Mouse (Mus musculus): ENCODE results near the gene Olfr221. TPM values are rescaled to one million over a fixed set of nuclear protein-coding genes. Genes with fewer than 3 reads are reported as not detected.
A peak's percentile ranks its signal among the peaks of the same experiment; 100 is the strongest.

Olfr221 gene
- polyA plus RNA-seq, 1 experiment, result not detected

GRCm38 (mm10) chr14:52043446-52043845 lies 1.2 kb upstream of the Olfr221 start:
- Histone ChIP-seq H3K4me3 (replicated peaks) (no peak overlapping the region), H3K9me3 (no peaks in the 10 kb centered on the region), H3K27me3 (replicated peaks) (peaks cover 4% of the 10 kb centered on the region), H3K4me1 (peaks cover 46% of the 10 kb centered on the region), H3K36me3 (replicated peaks; ENCODE audit: low read length) (no peaks in the 10 kb centered on the region)
- TF ChIP-seq GATA1 (IDR thresholded peaks at IDR 0.05; ENCODE audit: borderline replicate concordance, low read length) (no peak), FLI1 (IDR thresholded peaks at IDR 0.05; ENCODE audit: low read length) (no peak)

GRCm38 (mm10) chr14:52039332-52039731 lies 2.9 kb downstream of the Olfr221 start:
- Histone ChIP-seq H3K4me1 (peaks cover 21% of the 10 kb centered on the region), H3K36me3 (replicated peaks; ENCODE audit: low read length) (no peaks in the 10 kb centered on the region), H3K4me3 (replicated peaks) (no peak overlapping the region), H3K27me3 (replicated peaks) (peaks cover 10% of the 10 kb centered on the region), H3K9me3 (peaks cover 5% of the 10 kb centered on the region; the same call in 1 of the 2 replicates)
- TF ChIP-seq FLI1 (IDR thresholded peaks at IDR 0.05; ENCODE audit: low read length), result no peak
- no peak for TF ChIP-seq GATA1 (IDR thresholded peaks at IDR 0.05; ENCODE audit: borderline replicate concordance, low read length)

GRCm38 (mm10) chr14:52035926-52036325 lies 6.3 kb downstream of the Olfr221 start:
- H3K27me3 ChIP-seq (replicated peaks), result peaks cover 8% of the 10 kb centered on the region
- TF ChIP-seq GATA1 (IDR thresholded peaks at IDR 0.05; ENCODE audit: borderline replicate concordance, low read length) (no peak), FLI1 (IDR thresholded peaks at IDR 0.05; ENCODE audit: low read length) (no peak)
- H3K4me3 ChIP-seq (replicated peaks), result no peak overlapping the region
- no peaks in the 10 kb centered on the region for H3K36me3 ChIP-seq (replicated peaks; ENCODE audit: low read length)
- no peaks in the 10 kb centered on the region for H3K4me1 ChIP-seq
- peaks cover 6% of the 10 kb centered on the region; the same call in 1 of the 2 replicates for H3K9me3 ChIP-seq

- Histone ChIP-seq H3K9me3 (peaks cover 3% of the 10 kb centered on the region; the same call in 1 of the 2 replicates), H3K4me1 (peaks cover 38% of the 10 kb centered on the region), H3K27me3 (replicated peaks) (no peaks in the 10 kb centered on the region), H3K36me3 (replicated peaks; ENCODE audit: low read length) (no peaks in the 10 kb centered on the region), H3K4me3 (replicated peaks) (no peak overlapping the region)
- TF ChIP-seq GATA1 (IDR thresholded peaks at IDR 0.05; ENCODE audit: borderline replicate concordance, low read length), result no peak
- TF ChIP-seq FLI1 (IDR thresholded peaks at IDR 0.05; ENCODE audit: low read length), result no peak
These were observed 15.9 kb downstream of the Olfr221 start for GRCm38 (mm10) chr14:52026342-52026741.

- H3K4me3 ChIP-seq (replicated peaks), result no peak overlapping the region
- H3K9me3 ChIP-seq, result peaks cover 3% of the 10 kb centered on the region; the same call in 1 of the 2 replicates
- H3K36me3 ChIP-seq (replicated peaks; ENCODE audit: low read length), result no peaks in the 10 kb centered on the region
- H3K27me3 ChIP-seq (replicated peaks), result no peaks in the 10 kb centered on the region
- TF ChIP-seq FLI1 (IDR thresholded peaks at IDR 0.05; ENCODE audit: low read length) (no peak), GATA1 (IDR thresholded peaks at IDR 0.05; ENCODE audit: borderline replicate concordance, low read length) (no peak)
- peaks cover 51% of the 10 kb centered on the region for H3K4me1 ChIP-seq
These were observed 18.1 kb downstream of the Olfr221 start for GRCm38 (mm10) chr14:52024133-52024532.

GRCm38 (mm10) chr14:52022709-52023459 lies 19.4 kb downstream of the Olfr221 start:
- Histone ChIP-seq H3K4me1 (peaks cover 60% of the 10 kb centered on the region), H3K36me3 (replicated peaks; ENCODE audit: low read length) (peaks cover 7% of the 10 kb centered on the region), H3K4me3 (replicated peaks) (peak overlapping the region; percentile 86), H3K27me3 (replicated peaks) (no peaks in the 10 kb centered on the region), H3K9me3 (no peaks in the 10 kb centered on the region)
- TF ChIP-seq GATA1 (IDR thresholded peaks at IDR 0.05; ENCODE audit: borderline replicate concordance, low read length), result no peak
- TF ChIP-seq FLI1 (IDR thresholded peaks at IDR 0.05; ENCODE audit: low read length), result no peak

- Histone ChIP-seq H3K27me3 (replicated peaks) (no peaks in the 10 kb centered on the region), H3K9me3 (no peaks in the 10 kb centered on the region), H3K4me3 (replicated peaks) (peak overlapping the region; percentile 86), H3K36me3 (replicated peaks; ENCODE audit: low read length) (peaks cover 7% of the 10 kb centered on the region), H3K4me1 (peaks cover 64% of the 10 kb centered on the region)
- TF ChIP-seq FLI1 (IDR thresholded peaks at IDR 0.05; ENCODE audit: low read length) (no peak), GATA1 (IDR thresholded peaks at IDR 0.05; ENCODE audit: borderline replicate concordance, low read length) (no peak)
These were observed 20.0 kb downstream of the Olfr221 start for GRCm38 (mm10) chr14:52022244-52022708.

- H3K9me3 ChIP-seq, result no peaks in the 10 kb centered on the region
- TF ChIP-seq GATA1 (IDR thresholded peaks at IDR 0.05; ENCODE audit: borderline replicate concordance, low read length), result no peak
- TF ChIP-seq FLI1 (IDR thresholded peaks at IDR 0.05; ENCODE audit: low read length), result no peak
- H3K4me1 ChIP-seq, result peaks cover 69% of the 10 kb centered on the region
- no peaks in the 10 kb centered on the region for H3K27me3 ChIP-seq (replicated peaks)
- H3K4me3 ChIP-seq (replicated peaks), result no peak overlapping the region
- H3K36me3 ChIP-seq (replicated peaks; ENCODE audit: low read length), result peaks cover 13% of the 10 kb centered on the region
These were observed 20.6 kb downstream of the Olfr221 start for GRCm38 (mm10) chr14:52021568-52022212.

- peaks cover 75% of the 10 kb centered on the region for H3K4me1 ChIP-seq
These were observed 21.1 kb downstream of the Olfr221 start for GRCm38 (mm10) chr14:52021138-52021529.

More at GRCm38 (mm10) chr14:52021138-52021529, 21.1 kb downstream of the Olfr221 start:
- Histone ChIP-seq H3K9me3 (no peaks in the 10 kb centered on the region), H3K36me3 (replicated peaks; ENCODE audit: low read length) (peaks cover 14% of the 10 kb centered on the region), H3K27me3 (replicated peaks) (no peaks in the 10 kb centered on the region), H3K4me3 (replicated peaks) (peak overlapping the region; percentile 31)
- TF ChIP-seq FLI1 (IDR thresholded peaks at IDR 0.05; ENCODE audit: low read length) (no peak), GATA1 (IDR thresholded peaks at IDR 0.05; ENCODE audit: borderline replicate concordance, low read length) (no peak)

Measured in megakaryocyte, embryonic 14.5 days (primary cell).